Comparison of ENCODE assay signal across 1 mouse cellular context in the genomic region with DNA sequence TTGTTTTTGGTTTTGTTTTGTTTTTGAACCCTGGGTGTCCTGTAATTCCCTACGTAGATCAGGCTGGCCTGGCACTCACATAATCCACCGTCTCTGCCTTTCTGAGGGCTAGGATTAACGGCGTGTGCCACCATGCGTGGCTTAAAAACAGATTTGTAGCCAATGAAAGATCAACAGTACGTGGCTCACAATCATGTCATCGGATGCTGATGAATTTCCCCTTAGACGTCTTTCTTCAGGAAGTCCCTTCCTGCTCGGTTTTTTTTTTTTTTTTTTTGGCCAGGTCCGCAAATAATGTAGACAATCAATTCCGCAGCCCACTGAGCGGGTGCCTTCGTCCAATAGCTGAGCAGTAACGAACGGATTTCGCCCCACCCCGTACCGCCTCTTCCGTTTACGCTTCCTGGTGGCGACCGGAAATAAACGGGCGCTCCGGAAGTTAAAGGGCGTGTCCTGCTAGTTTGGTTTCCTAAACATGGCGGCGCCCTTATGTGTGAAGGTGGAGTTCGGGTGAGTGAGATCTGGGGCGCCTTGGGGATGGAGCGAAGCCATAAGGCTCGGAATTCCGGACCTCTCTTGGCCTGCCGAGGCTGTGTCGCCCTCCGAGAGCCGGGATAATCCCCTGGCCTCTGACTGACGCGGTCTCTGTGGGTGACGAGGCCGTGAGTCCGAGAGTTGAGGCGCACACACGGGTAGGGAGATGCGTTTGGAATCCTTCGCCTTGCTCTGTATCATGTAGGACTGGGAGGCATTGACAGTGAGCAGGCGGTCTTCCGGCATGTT.
TF ChIP-seq lines count a peak whose summit lies in the region.

No protein-coding gene starts in this region.

TF ChIP-seq in MEL, 35 proteins besides CTCF, POLR2A, EP300 and RAD21:
- TF ChIP-seq HCFC1 (IDR thresholded peaks at IDR 0.05; ENCODE audit: low read depth, low read length) (peak; percentile 96), MAZ (IDR thresholded peaks at IDR 0.05; ENCODE audit: low read depth, low read length) (peak; percentile 64; the same call in 1 of the 2 replicates), ELF1 (IDR thresholded peaks at IDR 0.05; ENCODE audit: low read depth, low read length) (peak; percentile 98), KAT2A (conservative IDR thresholded peaks at IDR 0.05; ENCODE audit: low read depth, low read length) (peak; percentile 79), SIN3A (IDR thresholded peaks at IDR 0.05; ENCODE audit: low read length) (peak; percentile 92), NELFE (IDR thresholded peaks at IDR 0.05; ENCODE audit: low read depth, low read length) (peak; percentile 91), JUND (IDR thresholded peaks at IDR 0.05; ENCODE audit: low read depth, low read length) (no peak), TCF12 (IDR thresholded peaks at IDR 0.05; ENCODE audit: low read depth, low read length) (peak; percentile 39), NRF1 (IDR thresholded peaks at IDR 0.05; ENCODE audit: insufficient read depth, low read depth, low read length, poor library complexity, severe bottlenecking) (no peak), ZKSCAN1 (IDR thresholded peaks at IDR 0.05; ENCODE audit: low read depth, low read length) (peak; percentile 54; the same call in 1 of the 2 replicates), GATA1 (IDR thresholded peaks at IDR 0.05; ENCODE audit: low read depth, low read length) (peak; percentile 16; the same call in 1 of the 2 replicates), ZMIZ1 (IDR thresholded peaks at IDR 0.05; ENCODE audit: low read depth, low read length) (peak; percentile 65; the same call in 1 of the 2 replicates), MYC (IDR thresholded peaks at IDR 0.05; ENCODE audit: low read depth, low read length) (peak; percentile 76), MEF2A (IDR thresholded peaks at IDR 0.05; ENCODE audit: extremely low read depth, insufficient replicate concordance, low read depth, low read length, poor library complexity, severe bottlenecking) (no peak), POLR2AphosphoS2 (IDR thresholded peaks at IDR 0.05; ENCODE audit: low read length) (peak; percentile 76), MYB (IDR thresholded peaks at IDR 0.05; ENCODE audit: low read depth, low read length) (peak; percentile 1; the same call in 1 of the 2 replicates), ZNF384 (IDR thresholded peaks at IDR 0.05; ENCODE audit: low read depth, low read length) (peak; percentile 100), MXI1 (IDR thresholded peaks at IDR 0.05; ENCODE audit: low read depth, low read length) (peak; percentile 89), TAL1 (IDR thresholded peaks at IDR 0.05; ENCODE audit: low read length) (no peak), USF1 (IDR thresholded peaks at IDR 0.05; ENCODE audit: low read depth, low read length) (0 out of 2 replicates have a peak, but pooled peaks have one; percentile 3), USF2 (IDR thresholded peaks at IDR 0.05; ENCODE audit: borderline replicate concordance in 1 of 2, insufficient read depth in 1 of 2, low read depth in 1 of 2, low read length in 2 of 2) (no peak), CHD1 (IDR thresholded peaks at IDR 0.05; ENCODE audit: low read depth, low read length) (peak; percentile 25; the same call in 1 of the 2 replicates), TBP (IDR thresholded peaks at IDR 0.05; ENCODE audit: low read depth, low read length) (peak; percentile 96), MAX (IDR thresholded peaks at IDR 0.05; ENCODE audit: low read length) (peak; percentile 78), ETS1 (IDR thresholded peaks at IDR 0.05; ENCODE audit: low read depth, low read length) (peak; percentile 60; the same call in 1 of the 2 replicates)
